Mouse (Mus musculus): ENCODE data around the gene Mmp21.
A peak's percentile ranks its signal among the peaks of the same experiment; 100 is the strongest.

Mmp21 gene

DNA sequence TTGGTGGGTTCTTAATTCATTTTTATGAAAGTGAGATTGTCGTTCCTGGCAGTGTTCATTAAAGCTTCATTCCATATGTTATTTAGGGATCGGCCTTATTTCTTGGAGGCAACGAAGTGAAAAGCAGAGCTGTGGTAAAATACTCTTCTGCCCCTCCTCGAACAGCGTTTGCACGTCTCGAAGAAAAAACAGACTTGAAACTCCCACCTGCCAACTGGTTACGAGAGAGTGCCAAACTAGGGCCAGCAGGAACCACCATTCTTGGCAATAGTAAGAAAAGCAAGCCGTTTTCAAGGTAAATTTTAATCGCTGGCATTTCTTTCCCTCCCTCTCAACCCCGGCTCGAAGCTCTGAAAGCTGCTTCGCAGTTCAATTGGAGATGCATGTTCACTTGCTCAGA, 41.0 kb downstream of the Mmp21 start:
- DNase-seq, result no peak

DNA sequence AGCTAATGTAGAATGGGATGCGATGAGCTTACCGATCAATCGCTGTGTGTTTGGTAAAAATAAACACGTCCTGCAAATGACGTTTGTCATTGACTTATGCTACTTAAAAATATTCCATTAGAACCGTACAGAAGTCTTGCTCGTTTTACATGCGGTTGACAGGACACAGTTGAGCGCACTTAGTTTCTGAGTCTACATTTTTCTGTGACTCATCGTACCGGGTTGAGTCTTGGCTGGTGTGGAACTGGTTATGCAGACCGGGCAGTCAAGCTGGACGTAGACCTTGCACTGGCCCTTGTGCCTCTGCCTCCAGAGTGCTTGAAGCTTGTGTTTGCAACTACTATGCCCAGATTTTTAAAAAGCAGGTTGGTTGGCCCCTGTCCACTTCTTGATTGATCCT, 41.6 kb downstream of the Mmp21 start:
- DNase-seq, result peak; percentile 3

DNA sequence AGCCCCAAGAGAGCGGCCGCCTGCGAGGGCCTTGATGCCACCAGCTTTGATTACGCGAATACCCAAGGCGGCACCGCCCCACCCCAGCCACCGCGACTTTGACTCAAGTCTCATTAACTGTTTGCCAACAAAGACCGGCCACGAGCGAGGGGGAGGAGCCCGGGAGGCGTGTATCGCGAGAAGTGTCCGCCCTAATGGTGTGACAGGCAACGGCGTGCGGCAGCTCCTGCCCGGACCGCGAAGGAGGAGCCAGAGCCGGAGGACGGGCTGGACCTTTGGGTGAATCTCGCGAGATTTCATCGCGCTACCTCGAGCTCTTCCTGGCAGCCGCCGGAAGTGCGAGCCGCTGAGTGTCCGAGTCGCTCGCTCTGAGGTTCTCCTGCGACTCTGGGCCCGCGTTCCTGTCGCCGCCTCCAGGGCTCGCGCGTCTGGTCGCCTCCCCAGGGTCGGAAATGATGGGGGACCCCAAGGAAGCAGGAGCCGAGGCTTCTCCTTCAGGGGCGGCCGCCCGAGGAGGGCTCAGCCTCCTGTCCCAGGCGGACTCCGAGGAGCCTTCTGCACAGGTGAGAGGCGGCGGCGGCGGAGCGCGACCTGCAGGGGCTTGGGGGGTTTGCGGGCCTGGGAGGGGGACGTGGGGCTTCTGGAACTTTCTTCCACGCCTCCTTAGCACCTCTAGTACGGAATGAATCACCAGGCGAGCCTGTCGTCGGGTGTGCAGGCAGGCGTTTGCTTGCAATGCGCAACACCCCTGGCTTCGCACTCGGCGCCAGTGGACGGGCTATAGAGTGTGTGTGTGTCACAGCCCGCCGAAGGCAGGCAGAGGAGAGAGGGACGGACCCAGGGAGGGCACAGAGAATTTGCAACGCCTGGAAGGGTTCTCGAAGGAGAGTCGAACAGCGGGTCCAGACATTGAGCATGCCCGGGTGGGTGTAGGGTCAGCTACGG, 42.2 kb downstream of the Mmp21 start, which contains the start of gene Edrf1:
TSS of gene Edrf1 (plus strand) at position 183 of the 945 bp plus-strand sequence.
- DNase-seq, result peak; percentile 98

DNA sequence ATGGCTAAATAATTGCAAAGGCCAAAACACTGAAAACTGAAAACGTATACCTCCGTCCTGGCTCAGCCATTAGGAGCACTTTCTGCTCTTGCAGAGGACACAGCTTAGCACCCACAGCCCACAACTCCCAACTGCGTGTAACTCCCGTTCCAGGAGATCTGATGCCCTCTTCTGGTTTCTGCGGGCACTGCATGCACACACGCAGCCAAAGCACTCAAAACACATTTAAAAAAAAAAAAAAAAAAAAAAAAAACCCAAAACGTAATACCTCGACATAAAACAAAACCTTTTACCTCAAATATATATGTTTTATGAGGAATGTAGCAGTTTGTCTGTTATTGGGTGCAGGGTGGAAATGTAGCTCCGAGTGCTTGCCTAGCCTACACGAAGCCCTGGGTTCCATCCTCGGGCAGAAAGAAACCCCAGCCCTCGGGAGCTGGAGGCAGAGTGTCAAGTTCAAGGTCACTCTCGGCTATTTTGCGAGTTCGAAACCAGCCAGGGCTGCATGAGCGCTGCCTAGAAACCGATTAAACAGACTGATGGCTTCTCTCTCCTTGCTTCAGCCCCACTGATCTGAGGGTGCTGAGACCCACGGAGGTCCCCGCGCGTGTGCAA, 43.0 kb downstream of the Mmp21 start:
- DNase-seq, result peak; percentile 94

DNA sequence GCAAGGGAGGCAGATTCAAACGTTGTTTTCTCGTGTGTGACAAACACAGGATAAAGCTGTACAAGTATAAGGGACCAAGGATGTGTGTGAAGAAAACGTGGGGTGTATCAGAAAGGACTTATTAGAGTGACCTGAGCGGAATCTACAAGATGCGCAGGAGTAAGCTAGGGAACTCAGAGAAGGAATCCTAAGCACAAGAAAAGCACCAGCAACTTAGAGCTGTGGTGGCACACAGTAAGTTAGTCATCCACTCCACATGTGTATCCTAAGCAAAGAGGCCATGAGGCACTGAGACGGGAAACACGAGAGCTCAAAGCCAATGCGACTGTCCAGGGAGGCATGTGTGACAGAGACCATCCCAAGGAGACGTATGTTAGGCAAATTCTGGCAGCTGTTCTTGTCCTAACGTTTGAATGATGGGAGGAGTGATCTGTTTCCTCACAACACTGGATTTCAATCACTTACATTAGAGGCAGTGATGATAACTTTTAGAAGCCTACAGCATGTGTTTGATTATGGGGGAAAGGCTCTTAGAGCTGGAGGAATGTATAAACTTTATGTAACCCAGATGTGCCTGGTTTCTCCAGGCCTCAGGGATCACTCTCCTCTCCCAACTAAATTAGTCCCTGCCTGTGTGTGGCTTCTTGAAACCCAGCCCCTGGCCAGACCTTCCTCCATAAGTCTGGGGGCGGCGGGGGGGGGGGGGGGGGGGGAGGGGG, 44.8 kb downstream of the Mmp21 start:
- DNase-seq, result no peak

DNA sequence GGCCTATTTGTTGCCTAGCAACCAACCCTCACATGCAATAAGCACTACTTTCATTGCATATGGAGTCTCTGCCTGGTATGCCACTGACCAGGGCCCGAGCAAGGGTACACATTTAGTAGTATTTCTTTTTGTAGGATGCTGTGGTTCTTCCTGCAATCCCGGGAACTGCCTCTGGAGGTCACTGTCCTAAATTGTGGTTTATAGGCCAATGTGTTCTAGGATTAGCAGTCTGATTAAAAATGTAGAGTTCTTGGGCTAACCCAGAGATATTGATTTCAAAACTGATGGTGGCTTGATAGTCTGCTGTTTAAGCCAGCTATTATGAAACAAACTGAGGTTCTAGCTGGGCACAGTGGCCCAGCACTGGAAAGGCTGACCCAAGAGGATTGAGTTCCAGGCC, 47.4 kb downstream of the Mmp21 start:
- DNase-seq, result peak; percentile 68

DNA sequence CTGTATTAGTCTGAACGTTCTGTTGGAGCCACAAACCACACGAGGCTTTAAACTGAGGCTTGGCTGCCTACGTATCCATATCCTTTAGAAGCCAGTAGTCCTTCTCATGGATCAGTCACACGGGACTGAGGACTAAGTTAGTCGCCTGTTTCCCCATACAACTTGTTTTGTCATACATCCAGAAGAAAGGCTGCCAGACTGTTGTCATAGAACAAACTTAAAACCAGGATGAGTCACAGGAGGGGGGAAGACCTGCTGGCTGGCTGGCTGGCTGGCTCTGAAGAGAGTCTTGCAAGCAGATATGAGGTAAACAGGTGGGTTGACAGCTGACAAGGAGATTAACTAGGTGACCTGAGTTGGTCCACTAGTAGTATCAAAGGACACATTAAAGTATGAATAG, 49.0 kb downstream of the Mmp21 start:
- no peak for DNase-seq

DNA sequence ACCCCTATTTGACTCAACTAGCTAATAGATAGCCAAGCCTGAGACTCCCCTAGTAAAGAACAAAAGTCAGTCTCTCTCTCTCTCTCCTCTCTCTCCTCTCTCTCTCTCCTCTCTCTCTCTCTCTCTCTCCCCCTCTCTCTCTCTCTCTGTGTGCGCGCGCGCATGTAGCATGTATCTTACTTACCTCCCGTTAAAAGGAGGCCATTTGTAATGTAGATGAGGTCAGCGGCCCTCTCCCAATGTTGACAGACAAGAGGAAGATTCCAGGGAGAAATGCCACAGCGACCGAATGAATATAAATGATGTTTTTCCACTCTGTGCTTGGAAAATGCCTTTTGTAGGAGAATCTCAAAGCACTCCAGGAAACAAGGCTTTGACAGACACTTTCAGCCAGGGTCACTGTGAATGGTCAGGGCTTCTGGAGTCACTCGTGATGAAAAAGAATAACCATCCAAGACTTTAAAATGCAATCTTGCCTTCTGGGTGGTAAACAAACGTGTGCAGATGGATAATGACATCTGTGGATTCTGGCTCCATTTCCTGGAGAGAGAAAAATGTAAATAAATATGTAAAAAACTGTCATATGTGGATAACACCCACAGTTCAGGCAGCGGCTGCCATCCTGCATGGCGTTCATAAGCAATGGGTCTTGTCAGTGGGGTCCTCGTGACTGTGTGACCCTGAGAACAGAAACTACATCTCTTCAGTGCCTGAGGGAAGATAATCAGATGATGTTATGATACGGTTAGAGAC, 52.5 kb downstream of the Mmp21 start:
- no peak for DNase-seq
